Mouse (Mus musculus) C2C12 (cell line): ENCODE data around the gene Dstn.

Experiments
- CTCF ChIP-seq: IDR thresholded peaks from one replicate; pipeline ENCODE4 v1.5.1; 2011; ENCODE audit not compliant: control insufficient read depth, insufficient read depth, insufficient read length
- MAX ChIP-seq: IDR thresholded peaks from one replicate; pipeline ENCODE4 v1.6.1; 2011; ENCODE audit warnings: mild to moderate bottlenecking, control low read depth

GRCm38 (mm10) chr2:143990997-143991396, 75.9 kb downstream of the Dstn start:
- TF ChIP-seq MAX, result no peak
- no peak for TF ChIP-seq CTCF
